Mouse (Mus musculus) left cerebral cortex, adult 8-10 months (tissue): ENCODE results near the gene Id2. TPM values are rescaled to one million over a fixed set of nuclear protein-coding genes. Genes with fewer than 3 reads are reported as not detected.

Source experiments
- DNase-seq, 2 experiments: peaks; one replicate each; pipeline ENCODE4 v3.0.0; 2022; ENCODE audit warnings: low spot score in 2 of 2
- total RNA-seq, 4 experiments: library from RNA; stranded (reverse); gene quantifications; 2 replicates each; pipeline ENCODE4 v1.2.4; 2022

Gene Id2
- total RNA-seq, 4 experiments from 2014 or later, result 131 to 145 (median 138) TPM

DNA sequence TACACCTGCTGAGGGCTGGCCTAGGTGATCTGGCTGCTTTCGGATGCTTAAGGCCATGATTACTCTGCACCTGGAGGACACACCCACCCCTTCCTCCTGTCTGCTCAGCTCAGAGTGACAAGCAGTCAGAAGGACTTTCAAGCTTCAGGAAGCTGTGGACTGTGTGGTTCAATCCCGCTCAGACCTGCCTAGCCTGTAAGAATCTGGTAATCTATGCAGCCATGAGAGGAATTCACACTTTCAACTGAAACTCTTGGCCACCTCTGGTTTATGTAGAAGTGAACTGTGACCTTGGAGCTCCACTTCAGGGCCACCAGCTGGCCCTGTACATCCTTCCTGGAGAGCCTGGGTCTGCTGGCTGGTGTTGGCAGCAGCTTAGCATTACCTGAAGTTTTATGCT is 11.9 kb upstream of the Id2 start:
- DNase-seq, result no peak

DNA sequence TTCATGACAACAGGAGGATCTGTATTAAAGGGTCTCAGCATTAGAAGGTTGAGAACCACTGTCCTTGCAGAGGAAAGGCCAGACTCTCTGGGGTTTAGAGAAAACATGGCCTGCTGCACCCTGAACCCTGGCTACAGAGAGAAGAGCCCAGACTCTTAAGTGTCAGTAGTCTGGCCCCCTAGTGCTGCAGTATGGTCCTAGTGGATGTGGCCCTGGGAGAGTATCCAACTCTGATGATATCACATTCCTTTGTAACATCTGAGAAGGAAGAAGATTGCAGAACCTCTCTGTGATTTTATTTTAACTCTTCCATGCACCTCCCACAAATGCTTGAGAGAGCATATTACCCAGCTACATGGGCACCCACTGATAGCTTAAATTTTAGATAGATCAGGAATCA is 7.6 kb upstream of the Id2 start:
- no peak for DNase-seq

DNA sequence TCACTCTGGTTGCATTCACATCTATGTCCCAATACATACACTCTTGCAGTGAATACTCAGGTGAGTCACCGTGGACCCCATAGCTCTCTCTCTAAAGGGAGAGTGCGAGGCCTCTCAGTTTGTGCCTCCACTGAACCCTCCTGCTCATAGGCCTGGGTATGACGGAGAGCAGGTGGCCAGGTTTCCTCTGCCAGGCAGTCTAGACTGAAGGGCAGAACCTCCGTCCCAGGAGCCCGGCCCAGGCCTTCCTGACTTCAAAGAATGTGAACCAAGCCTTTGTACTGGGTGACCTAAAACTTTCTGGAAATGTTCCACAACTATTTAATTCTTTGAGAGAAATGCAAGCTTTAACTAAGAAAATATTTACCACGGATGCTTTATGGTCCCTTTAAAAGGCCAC is 7.0 kb upstream of the Id2 start:
- DNase-seq, result no peak

DNA sequence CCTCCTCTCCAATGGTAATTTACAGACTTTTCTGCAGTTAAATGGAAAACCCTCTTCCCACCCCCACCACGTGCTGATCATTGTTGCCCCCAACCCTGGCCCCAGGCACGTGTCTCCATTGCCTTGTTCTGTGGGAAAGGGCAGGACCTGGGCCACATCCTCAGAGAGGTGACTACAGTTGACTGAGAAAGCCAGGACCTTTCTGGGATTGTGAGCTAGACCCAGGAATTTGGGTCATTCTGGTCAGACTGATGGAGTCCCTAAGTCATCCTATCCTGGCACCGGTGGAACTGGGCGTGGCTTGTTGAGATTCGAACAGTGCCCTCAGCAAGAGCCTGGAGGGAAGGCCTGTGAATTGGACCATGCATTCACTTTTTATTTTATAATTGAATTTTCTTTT is 4.4 kb upstream of the Id2 start:
- DNase-seq, result no peak

DNA sequence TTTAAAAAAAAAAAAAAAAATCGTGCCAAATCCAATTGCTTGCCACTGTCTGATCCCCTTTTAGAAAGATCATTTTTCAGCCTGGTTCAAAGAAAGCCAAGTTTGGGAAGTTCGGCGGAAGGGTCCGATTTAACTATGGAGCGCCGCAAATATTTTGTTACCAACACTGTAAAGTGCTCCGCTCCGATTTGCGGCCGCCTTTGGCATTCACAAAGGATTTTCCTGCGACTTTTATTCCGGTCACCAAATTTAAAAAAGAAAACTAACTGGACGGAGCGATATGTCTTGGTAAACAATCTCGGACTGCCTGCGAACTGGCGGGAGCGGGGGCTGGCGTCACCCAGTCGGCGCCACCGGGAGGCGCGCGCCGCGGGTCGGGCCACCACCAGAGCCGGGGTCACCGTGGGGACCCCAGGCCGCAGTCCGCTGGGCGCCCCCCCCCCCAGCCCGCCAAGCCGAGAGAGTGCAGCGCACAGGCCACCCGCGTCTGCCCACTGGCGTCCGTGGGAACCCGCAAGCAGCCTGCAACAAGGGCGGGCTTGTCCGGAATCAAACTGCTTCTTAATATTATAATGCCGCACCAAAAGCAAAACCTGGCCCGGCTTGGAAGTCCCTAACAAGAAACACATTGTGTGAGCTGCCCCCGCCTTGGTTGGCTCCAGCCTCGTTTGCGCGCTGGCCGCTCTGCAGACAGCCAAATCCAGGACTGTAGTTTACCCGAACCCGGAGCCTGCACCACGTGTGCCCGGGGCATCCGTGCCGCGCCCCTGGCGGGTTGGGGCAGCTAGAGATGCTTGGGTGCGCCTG is 3.7 kb upstream of the Id2 start:
- DNase-seq, result peak; percentile 33 to 64

DNA sequence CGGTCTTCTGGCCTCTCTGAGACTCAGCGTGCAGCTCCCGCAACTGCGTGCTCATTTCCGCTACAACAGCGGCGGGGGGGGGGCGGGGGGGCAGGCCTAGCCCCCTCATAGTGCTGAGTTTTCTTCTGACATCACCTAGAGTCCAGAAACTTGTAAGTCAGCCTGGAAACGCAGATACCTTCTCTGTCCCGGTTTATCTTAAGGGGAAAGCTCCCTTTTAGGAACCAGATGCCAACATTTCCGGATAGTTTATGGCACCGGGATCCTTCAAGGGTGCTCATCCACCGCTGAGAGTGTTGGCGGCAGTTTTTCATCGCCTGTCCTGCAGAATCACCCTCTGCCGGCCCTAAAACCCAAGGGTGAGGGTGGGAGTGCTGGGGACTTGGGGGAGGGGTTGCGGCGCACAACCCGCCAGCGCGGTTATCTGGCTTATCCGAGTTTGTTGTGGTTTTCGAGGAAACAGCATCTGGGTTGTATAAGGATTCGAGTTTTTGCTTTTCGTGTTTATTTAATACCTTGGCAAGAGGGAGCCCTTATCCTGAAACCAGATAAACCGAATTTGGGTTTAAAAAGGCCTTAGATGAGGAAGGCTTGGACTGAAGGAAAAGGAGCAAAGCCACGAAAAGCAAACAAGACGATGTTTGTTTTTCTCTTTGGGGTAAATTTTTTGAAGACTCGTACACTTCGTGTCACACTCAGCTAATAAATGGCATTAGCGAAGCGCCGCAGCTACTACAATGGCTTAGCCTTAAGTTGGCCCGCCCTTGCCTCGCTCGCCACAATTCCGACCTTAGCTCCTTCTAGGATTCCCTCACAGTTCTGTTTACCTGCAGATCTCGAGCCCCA is 2.8 kb upstream of the Id2 start:
- peak in 1 of 2 experiments; percentile 21 for DNase-seq

DNA sequence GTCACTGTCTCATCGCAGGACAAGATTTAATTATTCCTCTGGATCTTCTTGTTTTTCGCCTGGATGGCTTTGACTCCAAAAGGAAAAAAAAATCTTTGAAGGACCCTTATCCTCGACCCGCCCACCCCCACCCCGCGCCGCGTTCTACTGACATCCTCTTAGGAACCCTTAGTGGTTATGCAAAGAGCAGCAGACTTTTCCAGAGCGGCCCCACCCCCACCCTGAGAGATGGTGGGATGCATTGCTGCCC is 2.3 kb upstream of the Id2 start:
- DNase-seq, result peak in 1 of 2 experiments; percentile 42

DNA sequence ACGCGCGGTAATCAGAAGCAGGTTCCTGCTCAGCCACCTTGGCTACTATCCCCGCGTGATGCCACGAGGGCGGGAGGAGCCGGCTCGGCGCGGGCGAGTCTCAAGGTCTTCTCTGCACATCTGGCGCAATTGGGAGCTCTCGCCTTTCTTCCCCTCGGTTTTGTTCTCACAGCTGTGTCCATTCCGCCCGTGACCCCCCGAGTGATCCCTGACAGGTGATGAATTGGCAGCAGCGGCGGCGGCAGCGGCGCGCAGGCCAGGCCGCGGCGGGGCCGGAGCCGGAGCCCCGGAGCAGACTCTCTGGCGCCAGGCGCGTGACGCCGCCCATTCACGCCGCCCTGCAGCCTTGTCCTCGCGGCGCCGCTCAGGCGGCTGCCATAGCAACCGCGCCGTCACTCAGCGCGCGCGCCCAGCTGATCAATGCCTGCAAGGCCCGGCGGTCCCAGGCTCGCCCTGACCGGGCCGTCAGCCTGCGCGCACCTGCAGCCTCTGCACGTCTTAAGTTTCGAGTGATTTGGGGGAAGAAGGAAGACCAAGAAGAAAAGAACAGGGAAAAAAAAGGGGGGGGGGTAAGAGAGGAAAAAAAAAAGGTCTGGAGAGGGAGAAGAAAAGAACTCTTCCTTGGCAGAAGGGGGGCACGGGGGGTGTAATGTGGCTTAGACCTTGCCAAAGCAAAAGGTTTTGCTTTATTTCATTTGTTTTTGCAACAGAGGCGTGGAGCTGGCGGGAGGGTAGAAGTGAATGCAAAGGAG is 1.8 kb upstream of the Id2 start:
- DNase-seq, result peak; percentile 83 to 92

DNA sequence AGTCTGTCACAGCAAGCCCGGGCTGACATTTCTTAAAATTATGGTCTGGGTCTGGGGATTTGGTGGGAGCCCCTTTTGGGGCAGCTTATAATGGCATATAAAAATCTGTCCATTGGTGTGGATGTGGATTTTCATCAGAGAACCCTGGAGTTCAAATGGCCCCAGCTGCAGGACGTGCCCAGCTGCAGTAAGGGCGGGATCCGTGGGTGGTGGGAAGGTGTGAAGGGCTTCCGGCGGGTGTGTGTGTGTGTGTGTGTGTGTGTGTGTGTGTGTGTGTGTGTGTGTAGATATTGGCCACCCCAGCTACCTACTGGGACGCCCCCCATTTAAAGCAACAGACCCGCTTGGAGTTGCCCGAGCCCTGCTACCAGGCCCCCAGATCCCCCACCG is 1.2 kb upstream of the Id2 start:
- peak; percentile 28 to 36 for DNase-seq

DNA sequence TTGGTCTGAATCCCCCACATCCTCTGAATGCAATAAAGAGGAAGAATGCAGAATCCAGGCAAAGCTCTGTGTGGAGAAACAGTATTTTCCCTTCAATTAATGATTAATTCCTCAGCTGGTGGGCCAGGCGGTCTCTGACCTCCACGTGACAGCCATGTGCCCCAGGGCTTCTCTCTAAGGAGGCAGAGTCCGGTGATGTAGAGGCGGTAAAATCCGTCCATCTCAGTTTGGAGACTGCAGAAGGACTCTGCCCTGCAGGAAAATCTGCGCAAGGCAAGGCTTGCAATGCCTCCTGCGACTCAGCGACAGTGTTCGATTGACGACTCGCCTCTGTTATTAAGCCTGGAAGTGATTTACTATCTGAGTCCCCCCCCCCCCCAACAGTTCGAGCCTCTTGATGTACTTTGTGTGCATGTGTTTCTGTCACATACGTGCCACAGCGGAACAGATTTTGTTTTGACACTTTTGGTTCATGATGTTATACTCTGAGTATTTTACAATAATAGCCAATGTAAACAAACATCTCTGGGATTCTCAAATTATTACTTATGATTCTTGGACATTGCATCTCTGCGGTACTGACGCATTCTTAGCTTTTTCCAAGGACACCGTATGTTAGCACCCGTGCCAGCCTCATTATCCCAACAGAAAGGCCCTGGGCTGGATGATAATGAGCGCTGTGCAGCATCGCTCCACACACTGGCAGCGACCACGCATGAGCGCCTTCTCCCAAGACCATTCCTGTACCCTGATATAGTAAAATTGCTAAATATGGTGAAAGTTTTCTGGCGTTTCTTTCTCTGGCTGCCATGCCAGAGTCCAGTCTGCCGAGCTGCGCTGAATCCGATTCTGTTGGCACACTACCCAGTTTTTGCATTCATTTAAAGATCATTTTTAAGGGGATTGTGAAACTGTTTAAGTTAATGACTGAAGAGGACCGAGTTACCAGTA is 545 bp upstream of the Id2 start:
- DNase-seq, result peak; percentile 37 to 41

DNA sequence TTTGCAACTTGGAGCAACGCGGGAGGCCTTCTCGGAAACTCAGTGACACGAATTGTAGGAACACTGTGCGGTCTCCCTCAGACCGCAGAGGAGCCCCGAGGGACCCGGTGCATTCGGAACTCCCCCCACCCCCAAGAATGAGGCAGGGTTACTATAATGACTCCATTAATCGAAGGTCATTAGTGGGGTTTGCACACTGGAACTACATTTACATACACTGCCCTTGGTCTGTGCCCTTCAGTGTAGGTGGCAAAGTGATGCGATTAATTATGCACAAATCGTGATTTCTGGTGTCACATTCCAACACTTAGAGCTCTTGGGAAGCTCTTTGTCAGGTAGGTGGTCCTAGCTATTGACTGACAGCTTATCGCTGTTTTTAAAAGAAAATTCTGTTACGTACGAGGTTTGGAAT is 294 bp downstream of the Id2 start:
- no peak for DNase-seq

DNA sequence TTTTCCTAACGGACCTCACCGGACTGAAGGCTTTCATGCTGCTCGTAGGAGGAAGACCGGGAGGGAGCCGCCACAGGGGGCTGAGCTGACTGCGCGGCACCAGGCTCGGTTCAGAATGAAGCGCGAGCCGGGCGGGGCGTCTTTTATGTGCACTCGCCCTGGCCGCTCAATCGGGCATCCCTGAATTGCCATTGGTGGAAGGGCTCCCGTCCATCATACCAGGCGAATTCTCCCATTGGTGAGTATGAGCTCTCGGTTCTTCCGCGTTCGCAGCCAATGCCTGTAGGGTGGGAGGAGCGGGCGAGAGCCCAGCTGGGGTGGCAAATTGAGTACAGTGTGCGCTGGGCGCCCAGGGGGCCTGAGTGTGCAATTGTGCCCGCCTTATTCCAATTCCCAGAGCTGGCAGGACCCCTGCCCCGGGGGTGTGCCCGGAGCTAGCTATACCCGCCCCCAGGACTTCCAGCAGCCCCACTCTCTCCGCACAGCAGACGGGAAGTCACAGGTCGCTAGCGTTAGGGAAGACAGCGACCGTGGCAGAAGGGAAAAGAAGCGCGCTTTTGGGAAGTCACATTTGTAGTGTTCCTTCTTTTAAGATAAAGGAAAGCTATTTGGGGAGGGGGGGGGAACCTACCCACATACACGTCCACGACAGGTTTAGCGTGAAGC is 833 bp downstream of the Id2 start:
- DNase-seq, result peak; percentile 93 to 98

DNA sequence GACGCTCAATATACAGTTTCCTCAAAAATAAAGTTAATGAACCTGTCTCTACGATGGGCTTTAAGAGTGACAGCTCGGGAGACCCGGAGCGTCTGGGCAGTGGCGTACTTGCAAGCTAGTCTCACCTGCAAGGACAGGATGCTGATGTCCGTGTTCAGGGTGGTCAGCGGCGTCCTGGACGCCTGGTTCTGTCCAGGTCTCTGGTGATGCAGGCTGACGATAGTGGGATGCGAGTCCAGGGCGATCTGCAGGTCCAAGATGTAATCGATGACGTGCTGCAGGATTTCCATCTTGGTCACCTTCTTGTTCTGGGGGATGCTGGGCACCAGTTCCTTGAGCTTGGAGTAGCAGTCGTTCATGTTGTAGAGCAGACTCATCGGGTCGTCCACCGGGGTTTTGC is 1.4 kb downstream of the Id2 start:
- DNase-seq, result no peak

DNA sequence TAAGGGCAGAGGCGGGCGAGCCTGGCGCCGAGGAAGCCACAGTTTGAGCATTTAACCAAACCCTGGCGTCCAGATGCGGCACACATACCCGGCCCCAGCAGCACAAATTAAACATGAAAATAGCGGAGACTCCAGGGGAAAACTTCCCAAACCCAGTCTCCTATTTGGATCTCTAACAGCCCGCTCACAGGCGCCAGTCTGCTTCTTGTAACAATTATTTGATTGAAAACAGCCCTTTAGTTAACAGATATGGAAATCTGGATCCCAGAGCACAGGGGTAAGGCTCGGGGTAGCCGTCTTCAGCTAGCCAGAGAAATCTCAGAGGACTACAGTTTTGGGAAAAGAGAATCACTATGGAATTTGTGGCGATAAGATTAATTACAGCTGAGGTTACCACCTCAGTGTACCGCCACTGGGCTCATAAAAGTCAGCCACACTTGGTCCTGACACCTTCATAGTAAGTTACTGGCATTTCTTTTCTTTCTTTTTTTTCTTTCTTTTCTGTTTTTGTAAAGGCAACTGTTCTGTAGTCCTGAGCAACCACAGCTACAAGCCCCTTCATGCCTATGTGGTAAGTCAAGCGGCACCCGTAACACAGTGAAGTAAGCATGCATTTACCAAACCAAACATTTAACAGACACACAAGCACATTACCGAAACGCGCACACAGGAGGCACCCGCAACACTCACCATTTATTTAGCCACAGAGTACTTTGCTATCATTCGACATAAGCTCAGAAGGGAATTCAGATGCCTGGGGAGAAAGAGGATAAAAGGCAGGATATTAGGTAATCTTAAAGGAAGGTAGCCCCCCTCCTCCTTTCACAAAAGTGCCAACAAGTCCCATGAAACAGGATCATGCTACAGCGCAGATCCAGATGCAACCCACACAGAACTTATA is 2.1 kb downstream of the Id2 start:
- peak in 1 of 2 experiments; percentile 30 for DNase-seq

DNA sequence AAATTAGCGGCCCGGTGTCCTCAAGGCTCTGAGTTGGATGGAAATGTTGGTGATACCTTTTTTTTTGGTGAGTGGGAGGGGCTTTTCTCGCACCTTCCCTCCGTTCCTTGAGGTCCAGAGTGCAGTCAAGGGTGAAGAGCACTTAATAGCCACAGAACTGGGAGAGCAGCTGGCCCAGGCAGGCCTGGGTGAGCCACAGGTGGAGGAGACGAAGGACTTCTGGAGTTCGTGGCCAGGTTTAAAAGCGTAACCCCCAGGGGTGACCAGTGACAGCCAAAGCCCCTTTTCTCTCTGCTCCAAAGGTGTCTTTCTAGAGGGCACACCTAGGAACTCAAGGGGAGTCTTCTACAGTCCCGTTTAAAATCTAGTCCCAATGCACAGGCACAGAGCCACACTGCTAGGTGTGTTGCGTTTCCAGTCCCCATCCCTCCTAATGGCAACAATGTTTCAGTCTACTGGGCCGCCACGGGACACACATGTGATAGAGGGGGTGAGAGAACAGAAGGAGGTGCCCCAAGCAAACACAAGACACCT is 3.6 kb downstream of the Id2 start:
- no peak for DNase-seq

DNA sequence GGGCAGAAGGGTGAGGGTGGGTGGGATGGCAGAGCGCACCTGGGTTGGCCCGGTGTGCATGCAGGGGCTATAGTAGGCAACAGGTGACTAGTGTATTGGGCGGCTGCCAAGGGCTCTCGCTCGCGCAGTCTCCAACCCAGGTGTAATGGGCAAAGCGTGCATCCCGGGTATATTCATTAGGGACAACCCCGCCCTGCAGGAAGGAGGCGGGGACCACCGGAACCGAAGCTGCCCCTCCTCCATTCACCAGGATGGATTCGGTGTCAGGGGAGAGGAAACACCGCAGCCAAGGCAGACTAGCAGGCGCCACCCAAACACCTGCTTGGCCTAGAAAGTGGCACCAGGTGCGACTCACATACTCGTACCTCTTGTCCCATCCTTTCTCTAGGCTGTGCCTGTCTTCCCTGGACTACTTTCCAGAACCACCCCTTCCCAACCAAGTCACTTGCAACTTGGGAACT is 4.2 kb downstream of the Id2 start:
- no peak for DNase-seq

DNA sequence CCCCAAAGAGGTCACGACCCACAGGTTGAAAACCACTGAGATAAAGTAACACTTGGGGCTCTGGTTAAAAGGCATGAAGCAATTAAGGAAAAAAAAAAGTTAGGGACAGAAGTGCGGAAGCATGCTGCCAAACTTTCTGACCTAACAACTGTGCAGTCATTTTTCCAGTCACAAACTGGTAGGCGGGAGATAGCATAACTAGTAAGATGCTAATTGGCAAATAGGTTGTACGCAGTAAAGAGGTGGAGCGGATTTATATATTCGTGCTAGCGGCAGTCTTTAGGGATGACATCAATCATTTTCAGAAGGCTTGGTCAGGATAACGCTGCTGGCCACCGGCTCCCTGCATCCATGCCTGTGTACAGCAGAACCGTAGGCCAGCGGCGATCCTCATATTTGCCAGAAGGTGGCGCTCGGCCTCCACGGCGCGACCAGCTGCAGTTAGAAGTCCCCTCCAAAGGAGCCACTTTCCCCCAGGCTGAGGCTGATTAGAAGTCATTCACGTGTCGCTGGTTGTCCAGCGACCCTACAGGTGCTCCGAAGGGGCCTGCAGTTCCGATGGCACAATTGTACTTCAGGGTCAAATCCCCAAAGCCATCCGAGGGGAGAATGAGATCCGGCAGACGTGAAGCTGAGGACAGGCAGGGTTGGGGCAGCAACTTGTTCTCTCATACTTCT is 4.8 kb downstream of the Id2 start:
- DNase-seq, result peak; percentile 62 to 88

DNA sequence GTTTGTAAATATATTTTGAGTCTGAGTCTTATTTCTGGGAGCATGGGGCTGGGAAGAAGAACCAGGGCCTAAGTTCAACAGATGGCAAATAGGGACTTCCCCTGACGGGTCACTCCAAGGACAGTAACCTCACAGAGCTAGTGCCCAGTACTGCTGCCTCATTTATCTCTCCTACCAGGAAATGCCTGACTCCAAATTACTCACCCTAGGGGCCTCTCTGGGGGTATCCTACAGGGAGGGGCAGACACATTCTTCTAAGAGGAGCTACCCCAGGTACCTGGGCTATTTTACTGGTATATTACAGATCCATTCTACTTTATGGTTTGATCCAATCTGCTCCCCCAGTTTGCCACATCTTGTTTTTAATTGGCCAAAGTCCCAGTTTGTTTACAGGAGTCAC is 7.5 kb downstream of the Id2 start:
- no peak for DNase-seq

DNA sequence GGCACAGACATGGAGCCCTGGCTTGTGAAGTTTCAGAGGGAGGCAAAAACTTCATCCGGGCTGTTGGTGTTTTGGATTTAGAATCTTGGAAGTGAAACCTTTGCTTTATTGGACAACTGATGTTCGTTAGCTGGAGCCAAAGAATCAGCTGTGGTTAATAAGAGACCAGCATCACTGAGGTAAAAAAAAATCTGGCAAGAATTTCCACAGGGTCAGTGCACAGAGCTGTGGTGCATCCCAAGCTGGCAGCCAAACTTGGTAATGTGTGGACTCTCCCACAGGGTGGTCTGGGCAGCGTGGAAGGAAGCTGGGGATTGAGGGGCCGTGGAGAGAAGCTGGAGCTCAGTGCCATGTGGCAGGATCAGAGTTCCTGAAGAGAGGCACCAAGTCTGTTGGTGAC is 10.0 kb downstream of the Id2 start:
- DNase-seq, result no peak
